Mouse (Mus musculus): Measurements from ENCODE around the gene Zar1l.

Gene Zar1l

DNA sequence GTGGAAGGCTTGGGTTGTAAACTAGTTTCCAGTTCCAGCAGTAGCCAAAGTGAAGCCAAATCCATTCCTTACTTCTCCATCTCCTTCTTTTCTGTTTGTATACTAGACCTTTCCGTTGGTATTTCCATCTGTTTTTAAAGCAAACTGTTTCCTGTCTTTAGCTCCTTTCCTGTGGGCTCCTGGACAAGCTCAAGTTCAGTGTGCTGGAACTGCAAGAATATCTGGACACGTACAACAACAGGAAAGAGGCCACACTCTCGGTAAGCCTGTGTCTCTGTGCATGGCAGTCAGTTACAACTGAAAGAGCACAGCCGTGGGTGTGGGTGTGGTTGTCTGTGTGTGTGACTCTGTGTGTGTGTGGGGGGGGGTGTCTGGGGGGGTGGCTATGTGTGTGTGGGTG, 39.4 kb downstream of the Zar1l start:
- no peak for DNase-seq

DNA sequence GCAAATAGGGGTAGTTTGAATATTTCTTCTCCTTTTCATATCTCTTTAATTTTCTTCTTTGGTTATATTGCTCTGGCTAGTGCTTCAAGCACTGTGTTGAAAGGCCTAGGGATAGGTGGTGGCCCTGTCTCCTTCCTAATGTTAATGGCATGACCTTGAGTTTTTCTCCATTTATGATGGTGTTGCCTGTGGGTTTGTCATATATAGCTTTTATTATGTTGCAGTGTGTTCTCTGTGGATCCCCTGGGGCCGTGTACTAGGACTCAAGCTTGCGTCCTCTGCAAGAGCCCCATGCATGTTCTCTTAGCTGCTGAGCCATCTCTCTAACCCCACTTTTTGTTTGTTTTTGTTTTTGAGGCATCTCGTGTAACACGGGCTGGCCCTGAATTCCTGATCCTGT, 40.6 kb downstream of the Zar1l start:
- no peak for DNase-seq

DNA sequence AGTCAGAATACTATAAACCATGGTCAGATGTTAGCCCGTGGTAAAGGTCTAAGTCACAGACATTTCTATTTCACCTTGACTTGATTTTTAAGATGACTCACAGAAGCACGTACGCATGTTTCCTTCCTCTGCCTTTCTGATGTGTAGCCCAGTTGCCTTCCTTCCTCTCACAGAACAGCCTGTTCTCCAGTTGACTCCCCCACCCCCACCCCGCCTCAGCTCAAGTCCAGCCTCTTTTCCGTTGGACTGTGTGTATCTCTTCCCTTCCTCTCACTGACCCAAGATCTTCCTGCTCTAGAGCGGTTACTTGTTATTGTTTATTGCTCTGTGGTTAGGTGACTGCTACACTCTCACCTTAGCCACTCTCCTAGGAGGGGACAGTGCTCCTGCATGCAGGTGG, 49.5 kb downstream of the Zar1l start:
- no peak for DNase-seq

GRCm38 (mm10) chr5:150466132-150466531, 51.8 kb downstream of the Zar1l start:
- DNase-seq: no peak

- DNase-seq: no peak
Observed at GRCm38 (mm10) chr5:150465218-150465617, 52.7 kb downstream of the Zar1l start.

GRCm38 (mm10) chr5:150464721-150465120, 53.2 kb downstream of the Zar1l start:
- DNase-seq: no peak

- peak; percentile 25 for DNase-seq
Observed at GRCm38 (mm10) chr5:150459801-150460200, 58.2 kb downstream of the Zar1l start.

GRCm38 (mm10) chr5:150457904-150458739, 59.8 kb downstream of the Zar1l start:
- DNase-seq: no peak

DNA sequence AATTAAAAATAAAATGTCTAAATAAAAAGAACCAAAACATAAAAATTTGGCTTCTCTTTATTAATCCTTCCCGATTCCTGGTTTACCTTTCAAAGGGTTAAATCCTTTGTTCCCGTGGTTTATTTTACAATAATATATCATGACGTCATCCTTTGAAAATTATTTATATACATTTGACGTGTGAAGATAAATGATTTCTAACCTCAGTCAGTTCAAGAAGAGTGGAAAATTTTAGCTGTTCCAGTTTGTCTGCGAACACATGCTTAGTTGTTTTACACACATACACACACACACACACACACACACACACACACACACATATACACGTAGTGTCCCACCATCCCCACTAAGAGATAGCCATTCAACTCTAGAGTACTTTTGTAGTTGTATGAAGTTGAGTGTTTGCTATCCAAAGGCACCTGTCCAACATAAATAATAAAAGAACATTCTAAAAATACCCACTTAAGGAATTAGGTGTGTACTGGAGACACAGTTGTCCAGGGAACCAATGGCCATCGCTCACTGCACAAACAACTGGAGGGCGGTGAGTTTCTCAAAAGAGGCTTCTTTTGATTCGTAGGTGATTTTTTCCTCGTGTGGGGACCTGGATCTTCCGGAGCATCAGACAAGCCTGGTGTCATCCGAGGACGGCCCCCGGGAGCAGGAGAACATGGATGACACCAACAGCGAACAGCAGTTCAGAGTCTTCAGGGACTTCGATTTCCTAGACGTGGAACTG, 60.6 kb downstream of the Zar1l start:
- no peak for DNase-seq
